Mouse (Mus musculus) neural tube, embryonic 12.5 days (tissue): ENCODE data around the gene Slc35b4. TPM values are rescaled to one million over a fixed set of nuclear protein-coding genes. Genes with fewer than 3 reads are reported as not detected.

Source experiments
- ATAC-seq: fragments of 200-750 bp; cut with Nextera tagmentation; 2 replicates; pipeline ENCODE4 v1.8.0; 2017; ENCODE audit warnings: low read depth, mild to moderate bottlenecking, moderate TSS enrichment, moderate library complexity; ENCODE audit not compliant: low FRiP score
- H3K27ac ChIP-seq: fragments of 300-500 bp; sonication (generic); 2 replicates; pipeline ENCODE4 v1.5.1; 2016
- H3K27me3 ChIP-seq: fragments of 300-500 bp; sonication (generic); replicated peaks from 2 replicates; pipeline ENCODE4 v1.6.1; 2016; ENCODE audit warnings: mild to moderate bottlenecking
- H3K36me3 ChIP-seq: fragments of 300-500 bp; sonication (generic); 2 replicates; pipeline ENCODE4 v1.6.1; 2016; ENCODE audit warnings: mild to moderate bottlenecking
- H3K4me1 ChIP-seq: fragments of 300-500 bp; sonication (generic); 2 replicates; pipeline ENCODE4 v1.6.1; 2016
- H3K4me2 ChIP-seq: fragments of 300-500 bp; sonication (generic); replicated peaks from 2 replicates; pipeline ENCODE4 v1.6.1; 2016; ENCODE audit warnings: mild to moderate bottlenecking
- H3K4me3 ChIP-seq: fragments of 300-500 bp; sonication (generic); 2 replicates; pipeline ENCODE4 v1.5.1; 2016
- H3K9ac ChIP-seq: fragments of 300-500 bp; sonication (generic); 2 replicates; pipeline ENCODE4 v1.6.1; 2016; ENCODE audit warnings: mild to moderate bottlenecking
- H3K9me3 ChIP-seq: fragments of 300-500 bp; sonication (generic); 2 replicates; pipeline ENCODE4 v1.6.1; 2016; ENCODE audit warnings: mild to moderate bottlenecking
- WGBS: fragments of 180-500 bp; shearing (Covaris S2); methylation state at CpG from one replicate; pipeline ENCODE4 v1.1.7; 2016; 5-methylcytosine and 5-hydroxymethylcytosine counted together
- polyA plus RNA-seq: library from polyadenylated mRNA; unstranded; fragments of >200 nt; fragmentation: Nextera tagmentation; extraction: Ambion mirVana; gene quantifications from 2 replicates; pipeline ENCODE4 v1.2.1, GENCODE M21; 2016

The Slc35b4 gene
- polyA plus RNA-seq, 1 experiment from 2014 or later: 39.9 TPM

DNA sequence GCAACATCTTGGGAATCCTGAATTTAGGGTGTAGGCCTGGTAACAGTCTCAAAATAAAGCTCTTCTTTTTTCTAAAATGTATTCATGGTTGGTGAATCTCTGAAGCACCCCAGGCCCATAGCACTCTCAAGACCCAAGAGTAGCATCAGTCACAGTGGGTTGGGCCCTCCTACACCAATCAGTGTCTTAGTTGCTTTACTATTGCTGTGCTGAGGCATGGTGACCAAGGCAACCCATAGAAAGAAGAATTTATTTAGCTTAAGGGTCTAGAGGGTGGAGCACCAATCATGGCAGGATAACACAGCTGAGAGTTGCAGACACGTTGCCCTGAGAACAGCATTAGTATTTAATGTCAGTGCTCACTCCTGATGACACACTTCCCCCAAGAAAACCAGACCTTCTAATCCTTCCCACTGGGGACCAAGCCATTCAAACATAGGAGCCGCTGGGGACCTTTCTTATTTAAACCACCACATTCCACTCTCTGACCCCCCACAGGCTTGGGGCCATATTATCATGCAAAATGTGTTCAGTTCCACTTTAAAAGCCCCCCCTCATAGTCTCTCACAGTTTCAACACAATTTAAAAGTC lies 10.5 kb upstream of the Slc35b4 start:
- H3K4me3 ChIP-seq: no peak overlapping the region
- H3K9ac ChIP-seq: no peak overlapping the region
- no peaks in the 10 kb centered on the region for H3K36me3 ChIP-seq
- H3K4me1 ChIP-seq: no peaks in the 10 kb centered on the region
- H3K27me3 ChIP-seq: no peaks in the 10 kb centered on the region
- no peak overlapping the region for H3K27ac ChIP-seq
- H3K4me2 ChIP-seq: no peak overlapping the region
- ATAC-seq: no peak
- 22% methylated on average over 2 of the region's 2 CpGs for WGBS
- no peaks in the 10 kb centered on the region for H3K9me3 ChIP-seq

DNA sequence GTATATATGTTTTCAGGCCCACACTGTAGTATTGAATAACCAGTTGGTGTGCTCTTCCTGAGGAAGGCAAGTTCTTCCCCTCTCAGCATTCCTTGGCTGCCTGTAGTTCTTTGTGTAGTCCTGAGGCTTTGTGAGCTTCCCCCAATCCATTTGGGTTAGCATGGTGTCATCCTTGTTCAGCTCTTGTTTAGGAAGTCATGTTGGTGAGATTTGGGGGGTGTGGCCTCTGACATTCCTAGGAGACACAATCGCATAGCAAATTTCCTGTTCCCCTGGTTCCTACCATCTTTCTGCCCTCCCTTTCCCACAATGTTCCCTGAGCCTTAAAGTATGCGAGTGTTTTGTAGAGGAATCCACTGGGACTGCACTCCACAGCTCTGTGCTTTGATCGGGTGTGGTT lies 6.4 kb upstream of the Slc35b4 start:
- Histone ChIP-seq H3K36me3 (no peaks in the 10 kb centered on the region), H3K4me1 (no peaks in the 10 kb centered on the region), H3K4me3 (no peak overlapping the region), H3K4me2 (no peak overlapping the region), H3K27ac (no peak overlapping the region), H3K9ac (no peak overlapping the region), H3K9me3 (no peaks in the 10 kb centered on the region), H3K27me3 (no peaks in the 10 kb centered on the region)
- ATAC-seq: no peak
- 93% methylated on average over 3 of the region's 3 CpGs for WGBS

DNA sequence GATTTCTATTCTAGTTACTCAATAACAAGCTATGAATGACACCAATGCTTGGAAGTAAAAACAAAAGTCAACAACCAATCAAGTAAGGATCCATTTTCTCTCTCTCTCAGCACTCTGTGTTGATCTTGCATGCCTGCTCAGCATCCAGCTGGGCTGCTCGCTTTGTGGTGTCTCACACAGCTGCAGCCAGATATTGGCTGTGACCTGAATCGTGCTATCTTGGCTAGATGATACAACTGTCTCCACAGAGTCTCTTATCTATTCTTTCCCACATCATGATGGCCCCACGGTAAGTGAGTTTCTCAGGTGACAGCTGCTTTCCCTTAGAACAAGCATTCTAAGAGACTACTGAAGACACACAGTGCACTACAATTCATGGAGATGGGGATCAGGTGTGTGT lies 5.0 kb upstream of the Slc35b4 start:
- no peak overlapping the region for H3K4me2 ChIP-seq
- no peak overlapping the region for H3K9ac ChIP-seq
- no peaks in the 10 kb centered on the region for H3K36me3 ChIP-seq
- H3K27me3 ChIP-seq: no peaks in the 10 kb centered on the region
- H3K9me3 ChIP-seq: no peaks in the 10 kb centered on the region
- WGBS: 88% methylated on average over 3 of the region's 3 CpGs
- no peak overlapping the region for H3K27ac ChIP-seq
- H3K4me3 ChIP-seq: no peak overlapping the region
- no peaks in the 10 kb centered on the region for H3K4me1 ChIP-seq
- ATAC-seq: no peak

DNA sequence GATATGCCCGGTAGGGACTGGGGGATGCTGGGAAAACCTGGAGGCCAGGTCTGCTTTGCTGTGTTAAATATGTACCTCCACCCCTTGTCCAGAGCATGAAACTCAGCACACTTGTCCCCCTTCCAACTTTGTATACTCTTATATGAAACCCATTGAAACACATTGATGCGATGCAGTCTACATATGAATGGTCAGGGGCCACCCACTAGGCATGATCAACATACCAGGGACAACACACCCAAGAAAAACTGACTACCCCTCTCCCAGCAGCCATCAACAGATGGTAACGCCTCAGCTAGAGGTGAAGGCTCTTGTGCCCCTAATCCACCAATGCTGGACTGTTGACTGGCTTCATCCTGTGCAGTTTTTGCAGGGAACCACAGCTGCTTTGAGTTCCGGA lies 3.0 kb upstream of the Slc35b4 start:
- WGBS: 84% methylated on average over 4 of the region's 4 CpGs
- Histone ChIP-seq H3K4me1 (peaks cover 8% of the 10 kb centered on the region), H3K4me2 (no peak overlapping the region), H3K27me3 (no peaks in the 10 kb centered on the region), H3K27ac (no peak overlapping the region), H3K9me3 (no peaks in the 10 kb centered on the region), H3K36me3 (no peaks in the 10 kb centered on the region), H3K9ac (no peak overlapping the region), H3K4me3 (no peak overlapping the region)
- ATAC-seq: no peak

DNA sequence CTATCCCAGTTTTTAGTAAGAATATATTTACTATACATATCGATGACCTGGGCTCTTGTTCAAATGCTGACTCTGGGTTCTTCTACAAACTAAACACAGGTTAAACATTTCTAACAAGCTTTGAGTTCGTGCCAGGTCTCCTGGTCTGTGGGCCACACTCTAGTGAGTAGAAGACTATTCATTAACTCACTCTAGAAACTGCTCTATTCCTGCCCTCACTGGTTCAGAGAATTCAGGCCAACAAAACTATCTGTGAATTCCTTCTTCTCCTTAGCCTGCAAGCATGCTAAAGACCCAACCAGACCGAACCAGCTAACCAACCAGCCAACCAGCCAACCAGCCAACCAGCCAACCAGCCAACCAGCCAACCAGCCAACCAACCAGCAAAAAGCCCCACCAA lies 2.1 kb upstream of the Slc35b4 start:
- 83% methylated on average over 3 of the region's 3 CpGs for WGBS
- no peak overlapping the region for H3K9ac ChIP-seq
- H3K27ac ChIP-seq: no peak overlapping the region
- no peak overlapping the region for H3K4me3 ChIP-seq
- H3K27me3 ChIP-seq: no peaks in the 10 kb centered on the region
- peaks cover 8% of the 10 kb centered on the region for H3K4me1 ChIP-seq
- no peaks in the 10 kb centered on the region for H3K9me3 ChIP-seq
- ATAC-seq: no peak
- H3K36me3 ChIP-seq: no peaks in the 10 kb centered on the region
- H3K4me2 ChIP-seq: no peak overlapping the region

DNA sequence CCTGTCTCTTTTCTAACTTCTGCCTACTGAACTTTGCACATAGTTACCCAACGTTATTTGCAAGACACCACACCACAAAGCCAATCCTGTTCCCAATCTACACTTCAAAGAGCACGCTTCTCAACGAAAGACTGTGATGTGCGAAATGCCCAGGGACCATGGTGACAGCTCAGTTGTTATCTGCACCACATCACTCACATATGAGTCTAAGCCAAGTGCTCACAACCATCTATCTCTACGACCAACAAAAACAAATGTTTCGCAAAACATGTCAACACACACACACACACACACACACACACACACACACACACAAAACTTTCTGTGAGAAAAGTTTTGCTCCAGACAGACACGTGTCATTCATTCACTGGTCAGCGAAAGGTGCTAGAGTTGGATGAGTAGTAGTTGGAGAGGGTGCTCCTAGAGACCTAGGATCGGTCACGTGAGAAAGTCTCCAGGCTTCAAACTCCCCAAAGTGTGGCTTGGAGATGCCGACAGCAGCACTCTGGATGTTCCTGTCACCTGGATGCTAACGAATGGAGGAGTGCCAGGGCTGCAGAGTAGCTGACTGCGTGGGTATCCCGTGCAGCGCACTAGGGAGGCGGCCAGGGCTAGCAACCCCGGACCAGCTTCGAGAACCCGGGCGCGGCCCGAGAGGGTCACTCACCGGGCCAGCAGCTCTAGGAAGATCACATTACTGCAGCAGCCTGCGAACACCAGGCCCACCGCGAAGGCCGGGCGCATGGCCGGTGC lies 624 bp downstream of the Slc35b4 start:
- Histone ChIP-seq H3K36me3 (no peaks in the 10 kb centered on the region), H3K9me3 (no peaks in the 10 kb centered on the region), H3K9ac (peak overlapping the region; percentile 76), H3K27ac (no peak overlapping the region), H3K4me3 (peak overlapping the region; percentile 69), H3K4me2 (peak overlapping the region; percentile 72), H3K4me1 (peaks cover 8% of the 10 kb centered on the region), H3K27me3 (no peaks in the 10 kb centered on the region)
- ATAC-seq: peak; percentile 84
- WGBS: 4% methylated on average over 29 of the region's 29 CpGs

DNA sequence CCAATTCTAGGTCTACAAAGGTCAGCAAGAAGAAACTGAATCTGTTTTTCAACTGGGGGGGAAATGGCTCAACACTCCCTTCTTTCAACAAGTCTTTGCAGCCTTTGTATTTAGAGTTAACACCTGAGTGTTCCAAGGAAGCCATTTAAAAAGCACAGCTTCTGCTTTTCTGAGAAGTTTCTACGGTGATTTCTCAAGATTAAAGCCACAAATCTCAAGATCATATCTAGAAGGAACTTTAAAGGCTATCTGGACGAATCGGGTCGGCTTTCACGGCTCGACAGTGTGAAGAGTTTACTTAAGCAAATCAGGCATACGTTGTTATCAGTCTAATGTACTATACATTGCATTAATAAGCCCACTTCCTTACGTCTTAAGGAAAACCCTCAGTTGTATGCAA lies 2.2 kb downstream of the Slc35b4 start:
- H3K27me3 ChIP-seq: no peaks in the 10 kb centered on the region
- WGBS: 91% methylated on average over 8 of the region's 8 CpGs

DNA sequence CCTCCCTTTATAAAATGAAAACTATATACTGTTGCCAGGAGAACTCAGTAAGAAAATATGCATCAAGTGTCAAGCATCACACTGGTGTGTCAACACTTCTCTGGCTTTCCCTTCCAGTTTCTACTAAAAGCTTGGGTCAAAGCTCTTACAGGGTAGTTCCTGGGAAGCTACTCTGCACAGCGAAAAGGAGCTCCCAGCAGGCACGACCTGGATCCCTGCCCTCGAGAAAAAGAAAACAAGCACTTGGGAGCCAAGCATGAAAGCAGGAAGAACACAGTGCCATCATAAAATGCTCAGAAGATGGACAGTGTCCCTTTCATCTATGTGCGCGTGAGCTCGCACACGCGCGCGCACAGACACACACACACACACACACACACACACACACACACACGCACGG lies 3.7 kb downstream of the Slc35b4 start:
- Histone ChIP-seq H3K9me3 (no peaks in the 10 kb centered on the region), H3K4me2 (no peak overlapping the region), H3K9ac (no peak overlapping the region), H3K4me1 (peaks cover 8% of the 10 kb centered on the region), H3K4me3 (no peak overlapping the region), H3K27me3 (no peaks in the 10 kb centered on the region), H3K36me3 (0 out of 2 replicates have a peak, but pooled peaks cover 8% of the 10 kb centered on the region), H3K27ac (no peak overlapping the region)
- WGBS: 87% methylated on average over 12 of the region's 12 CpGs
- ATAC-seq: no peak

More for the DNA sequence above, 2.2 kb downstream of the Slc35b4 start:
- H3K9ac ChIP-seq: no peak overlapping the region
- no peak overlapping the region for H3K4me2 ChIP-seq
- H3K27ac ChIP-seq: no peak overlapping the region
- peaks cover 8% of the 10 kb centered on the region for H3K4me1 ChIP-seq
- H3K4me3 ChIP-seq: no peak overlapping the region
- ATAC-seq: no peak
- H3K9me3 ChIP-seq: no peaks in the 10 kb centered on the region
- H3K36me3 ChIP-seq: no peaks in the 10 kb centered on the region

DNA sequence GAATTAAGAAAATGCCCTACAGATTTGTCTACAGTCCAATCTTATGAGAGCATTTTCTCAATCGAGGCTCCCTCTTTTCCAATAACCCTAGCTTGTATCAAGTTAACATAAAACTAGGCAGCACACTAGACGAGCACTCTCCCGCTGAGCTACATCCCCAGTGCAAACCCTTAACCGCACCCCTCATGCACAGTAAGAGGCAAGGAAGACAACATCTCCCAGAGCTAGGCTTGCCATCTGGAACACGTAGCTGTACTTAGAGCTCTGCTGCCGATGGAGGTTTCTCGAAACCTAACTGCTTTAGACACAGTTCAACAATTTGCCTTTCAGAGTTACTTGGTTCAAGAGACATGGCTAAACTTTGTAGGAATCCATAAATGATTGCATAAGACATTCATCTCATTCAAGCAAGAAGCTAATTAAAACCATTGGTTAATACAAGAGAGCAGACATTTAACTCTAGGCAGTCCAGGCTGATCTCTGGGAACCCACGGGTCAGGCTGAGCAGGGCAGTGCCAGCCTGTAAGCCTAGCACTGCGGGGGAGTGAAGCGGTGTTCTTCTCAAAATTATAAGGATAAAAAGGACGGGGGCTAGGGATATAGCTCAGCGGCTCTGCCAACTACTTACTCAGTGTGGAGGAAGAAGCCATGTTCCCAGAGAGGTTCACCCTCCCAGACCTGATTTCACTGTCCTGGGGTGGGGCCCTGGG lies 5.0 kb downstream of the Slc35b4 start:
- no peak overlapping the region for H3K4me3 ChIP-seq
- 93% methylated on average over 12 of the region's 12 CpGs for WGBS

DNA sequence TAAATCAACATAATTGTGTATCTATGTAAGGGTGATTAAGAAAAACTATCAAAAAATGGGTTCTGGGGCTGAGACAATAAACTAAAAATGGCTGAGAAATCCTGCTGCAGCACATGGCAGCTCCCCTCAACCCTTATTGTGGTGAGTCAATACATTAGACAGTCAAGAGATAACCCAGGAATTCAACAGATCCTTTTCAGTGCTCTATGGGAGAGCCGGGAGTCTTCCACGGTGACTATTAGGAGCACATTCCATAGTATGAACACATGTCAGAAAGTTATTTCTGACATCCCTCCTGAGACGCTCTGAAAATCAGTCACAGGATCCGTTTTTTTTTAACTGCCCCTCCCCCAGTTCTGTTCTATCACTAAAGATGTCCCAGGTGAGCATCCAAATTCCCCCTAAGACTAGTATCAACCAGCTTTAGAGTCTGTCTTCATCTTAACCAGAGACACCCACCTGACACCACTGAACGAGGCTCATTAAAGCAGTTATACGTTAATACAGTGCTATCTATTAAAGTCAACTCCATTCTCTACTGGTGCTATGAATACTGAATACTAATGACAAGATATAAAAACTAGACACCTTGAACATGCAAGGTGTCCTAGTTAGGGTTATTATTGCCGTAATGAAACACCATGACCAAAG lies 5.9 kb downstream of the Slc35b4 start:
- no peaks in the 10 kb centered on the region for H3K9me3 ChIP-seq
- ATAC-seq: no peak
- H3K9ac ChIP-seq: no peak overlapping the region
- no peaks in the 10 kb centered on the region for H3K27me3 ChIP-seq
- H3K4me1 ChIP-seq: peaks cover 4% of the 10 kb centered on the region
- no peak overlapping the region for H3K4me3 ChIP-seq
- H3K4me2 ChIP-seq: no peak overlapping the region
- 89% methylated on average over 7 of the region's 7 CpGs for WGBS
- no peak overlapping the region for H3K27ac ChIP-seq
- H3K36me3 ChIP-seq: peaks cover 23% of the 10 kb centered on the region

More for the DNA sequence above, 5.0 kb downstream of the Slc35b4 start:
- Histone ChIP-seq H3K36me3 (peaks cover 14% of the 10 kb centered on the region), H3K4me1 (peaks cover 8% of the 10 kb centered on the region), H3K9me3 (no peaks in the 10 kb centered on the region), H3K4me2 (no peak overlapping the region), H3K27ac (no peak overlapping the region), H3K27me3 (no peaks in the 10 kb centered on the region), H3K9ac (no peak overlapping the region)
- ATAC-seq: no peak

DNA sequence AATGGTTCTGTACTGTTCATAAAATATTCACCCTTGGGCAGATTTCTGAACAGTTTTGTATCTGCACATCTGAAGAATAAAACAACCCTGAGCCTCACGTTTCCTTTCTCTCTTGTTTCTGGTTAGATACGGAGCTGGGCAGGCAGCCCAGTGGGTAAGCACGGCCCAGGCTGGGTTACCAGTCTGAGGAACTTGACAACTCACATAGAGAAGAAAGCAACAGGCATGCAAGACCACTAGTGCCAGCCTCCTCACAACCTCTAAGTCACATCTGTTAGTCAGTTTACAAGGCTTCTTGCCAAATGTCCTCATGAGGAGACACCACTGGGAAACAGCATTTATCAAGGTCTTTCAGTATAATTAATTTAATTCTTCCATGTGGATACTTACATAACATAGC lies 8.1 kb downstream of the Slc35b4 start:
- no peaks in the 10 kb centered on the region for H3K27me3 ChIP-seq
- H3K4me2 ChIP-seq: no peak overlapping the region
- no peaks in the 10 kb centered on the region for H3K4me1 ChIP-seq
- no peak overlapping the region for H3K4me3 ChIP-seq
- peaks cover 37% of the 10 kb centered on the region for H3K36me3 ChIP-seq
- no peak overlapping the region for H3K27ac ChIP-seq
- H3K9ac ChIP-seq: no peak overlapping the region
- 97% methylated on average over 3 of the region's 3 CpGs for WGBS
- no peaks in the 10 kb centered on the region for H3K9me3 ChIP-seq
- no peak for ATAC-seq

DNA sequence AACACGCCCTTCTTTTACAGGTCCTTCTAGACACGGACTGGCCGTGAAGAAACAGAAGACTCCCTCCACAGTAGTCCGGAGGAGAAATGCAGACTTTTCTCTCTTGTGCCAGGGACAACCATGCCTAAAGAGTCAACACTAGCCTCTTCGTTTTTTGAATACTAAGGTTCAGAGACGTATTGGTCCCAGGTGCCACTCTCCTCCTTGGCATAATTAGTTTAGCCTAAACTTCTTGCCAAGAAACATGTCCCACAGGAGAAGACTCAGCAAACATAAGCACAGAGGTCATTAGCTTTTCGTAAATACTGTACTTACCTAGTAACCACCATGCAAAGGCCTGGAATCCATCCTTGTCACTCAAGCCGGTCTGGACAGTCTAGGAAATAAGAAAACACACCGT lies 13.9 kb downstream of the Slc35b4 start:
- Histone ChIP-seq H3K4me1 (no peaks in the 10 kb centered on the region), H3K9me3 (no peaks in the 10 kb centered on the region), H3K9ac (no peak overlapping the region), H3K4me3 (no peak overlapping the region), H3K27ac (no peak overlapping the region), H3K27me3 (no peaks in the 10 kb centered on the region), H3K4me2 (no peak overlapping the region), H3K36me3 (peaks cover 73% of the 10 kb centered on the region)
- WGBS: 88% methylated on average over 9 of the region's 9 CpGs
- no peak for ATAC-seq
